Mouse (Mus musculus) liver, adult 2 months (tissue): ENCODE measurements around the gene Kcns1.

ENCODE experiments used
- CTCF ChIP-seq: fragments of 200-500 bp; IDR thresholded peaks from 2 replicates; pipeline ENCODE4 v1.5.1; 2011; ENCODE audit warnings: low read depth, low read length, control low read depth
- POLR2A ChIP-seq: fragments of 200-500 bp; IDR thresholded peaks from 2 replicates; pipeline ENCODE4 v1.6.1; 2011; ENCODE audit warnings: low read length, control low read depth; ENCODE audit not compliant: insufficient read depth; ENCODE audit errors: extremely low read depth

- TF ChIP-seq CTCF (no peak), POLR2A (no peak)
These were observed 2.5 kb upstream of the Kcns1 start for GRCm38 (mm10) chr2:164173394-164173793.
